Mouse (Mus musculus) cerebellum, postnatal 10 days (tissue): ENCODE measurements at regions not wholly inside any gene's neighbourhood (a gene's known extent, or its start where the extent isn't known, plus 50 kb on each side); places are given as distances from the start of the nearest gene placed in this dataset.

Experiments used
- DNase-seq, 2 experiments: peaks; one replicate each; pipeline ENCODE4 v3.0.0; 2021; ENCODE audit warnings: mixed read lengths in 2 of 2

GRCm38 (mm10) chr2:169125476-169125875 lies 170.1 kb upstream of the Zfp64 start:
- no peak for DNase-seq

- no peak for DNase-seq
These were observed 167.5 kb upstream of the Zfp64 start for GRCm38 (mm10) chr2:169122887-169123286.

GRCm38 (mm10) chr2:169116841-169117240 lies 161.5 kb upstream of the Zfp64 start:
- peak; percentile 37 to 50 for DNase-seq

- peak; percentile 28 to 29 for DNase-seq
These were observed 153.7 kb upstream of the Zfp64 start for GRCm38 (mm10) chr2:169109044-169109443.

GRCm38 (mm10) chr2:169108037-169108436 lies 152.7 kb upstream of the Zfp64 start:
- DNase-seq = peak; percentile 52 to 58

GRCm38 (mm10) chr2:169101506-169102261 lies 146.3 kb upstream of the Zfp64 start:
- DNase-seq = no peak

- no peak for DNase-seq
These were observed 145.1 kb upstream of the Zfp64 start for GRCm38 (mm10) chr2:169100516-169100915.

GRCm38 (mm10) chr2:169099678-169100077 lies 144.3 kb upstream of the Zfp64 start:
- DNase-seq = no peak

- no peak for DNase-seq
These were observed 143.2 kb upstream of the Zfp64 start for GRCm38 (mm10) chr2:169098591-169098990.

- no peak for DNase-seq
These were observed 138.8 kb upstream of the Zfp64 start for GRCm38 (mm10) chr2:169094011-169094754.

- DNase-seq = no peak
These were observed 134.9 kb upstream of the Zfp64 start for GRCm38 (mm10) chr2:169090256-169090655.

GRCm38 (mm10) chr2:169088870-169089484 lies 133.6 kb upstream of the Zfp64 start:
- no peak for DNase-seq

- DNase-seq = no peak
These were observed 132.9 kb upstream of the Zfp64 start for GRCm38 (mm10) chr2:169088301-169088700.

- no peak for DNase-seq
These were observed 115.9 kb upstream of the Zfp64 start for GRCm38 (mm10) chr2:169071267-169071666.

GRCm38 (mm10) chr2:169065166-169065698 lies 109.8 kb upstream of the Zfp64 start:
- DNase-seq = peak in 1 of 2 experiments; percentile 11

- peak; percentile 90 to 93 for DNase-seq
These were observed 106.1 kb upstream of the Zfp64 start for GRCm38 (mm10) chr2:169061520-169061919.

GRCm38 (mm10) chr2:169060495-169060894 lies 105.1 kb upstream of the Zfp64 start:
- DNase-seq = no peak

- DNase-seq = peak in 1 of 2 experiments; percentile 33
These were observed 102.4 kb upstream of the Zfp64 start for GRCm38 (mm10) chr2:169057831-169058230.

- no peak for DNase-seq
These were observed 94.6 kb upstream of the Zfp64 start for GRCm38 (mm10) chr2:169049947-169050346.

- DNase-seq = no peak
These were observed 86.4 kb upstream of the Zfp64 start for GRCm38 (mm10) chr2:169041748-169042147.

GRCm38 (mm10) chr2:169037975-169038374 lies 82.6 kb upstream of the Zfp64 start:
- no peak for DNase-seq

- no peak for DNase-seq
These were observed 82.1 kb upstream of the Zfp64 start for GRCm38 (mm10) chr2:169037519-169037918.

GRCm38 (mm10) chr2:169035315-169035714 lies 79.9 kb upstream of the Zfp64 start:
- peak; percentile 35 to 60 for DNase-seq
